Mouse (Mus musculus) limb, embryonic 14.5 days (tissue): ENCODE results near the gene Csnk1g1. TPM values are rescaled to one million over a fixed set of nuclear protein-coding genes. Genes with fewer than 3 reads are reported as not detected.

Source experiments
- ATAC-seq: fragments of 200-750 bp; cut with Nextera tagmentation; 2 replicates; pipeline ENCODE4 v1.8.0; 2017; ENCODE audit warnings: low read depth, moderate number of reproducible peaks, moderate TSS enrichment; ENCODE audit not compliant: low FRiP score
- DNase-seq: peaks from one replicate; pipeline ENCODE4 v3.0.0-alpha.2; 2015; ENCODE audit warnings: low spot score
- H3K27ac ChIP-seq: fragments of 300-500 bp; sonication (generic); replicated peaks from 2 replicates; pipeline ENCODE4 v1.5.1; 2014; ENCODE audit warnings: low read depth, mild to moderate bottlenecking, low read length, moderate library complexity, mixed read lengths
- H3K27me3 ChIP-seq: fragments of 300-500 bp; sonication (generic); 2 replicates; pipeline ENCODE4 v1.6.1; 2014; ENCODE audit warnings: low read length, mixed read lengths; ENCODE audit not compliant: control insufficient read depth, insufficient read depth
- H3K36me3 ChIP-seq: fragments of 300-500 bp; sonication (generic); 2 replicates; pipeline ENCODE4 v1.6.1; 2014; ENCODE audit warnings: mild to moderate bottlenecking, low read length, moderate library complexity, mixed read lengths; ENCODE audit not compliant: control insufficient read depth, insufficient read depth
- H3K4me1 ChIP-seq: fragments of 300-500 bp; sonication (generic); 2 replicates; pipeline ENCODE4 v1.6.1; 2014; ENCODE audit warnings: antibody characterized with exemption, low read length, mixed read lengths; ENCODE audit not compliant: control insufficient read depth, insufficient read depth
- H3K4me2 ChIP-seq: fragments of 300-500 bp; sonication (generic); replicated peaks from 2 replicates; pipeline ENCODE4 v1.6.1; 2014; ENCODE audit warnings: low read depth, mild to moderate bottlenecking, low read length, moderate library complexity; ENCODE audit not compliant: severe bottlenecking
- H3K4me3 ChIP-seq: fragments of 300-500 bp; sonication (generic); replicated peaks from 2 replicates; pipeline ENCODE4 v1.5.1; 2014; ENCODE audit warnings: low read length
- H3K9ac ChIP-seq: fragments of 300-500 bp; sonication (generic); 2 replicates; pipeline ENCODE4 v1.6.1; 2014; ENCODE audit warnings: mild to moderate bottlenecking, low read depth, low read length, moderate library complexity; ENCODE audit not compliant: severe bottlenecking
- H3K9me3 ChIP-seq: fragments of 300-500 bp; sonication (generic); 2 replicates; pipeline ENCODE4 v1.6.1; 2016; ENCODE audit warnings: low read length; ENCODE audit not compliant: control insufficient read depth
- POLR2A ChIP-seq: fragments of 200-500 bp; IDR thresholded peaks from 2 replicates; pipeline ENCODE4 v1.8.0; 2012; ENCODE audit warnings: inconsistent platforms, mild to moderate bottlenecking, moderate library complexity, borderline replicate concordance; ENCODE audit not compliant: insufficient read depth, insufficient read length; ENCODE audit errors: extremely low read depth
- WGBS: fragments of 180-500 bp; shearing (Covaris S2); extraction: QIAGEN DNeasy Blood & Tissue Kit; methylation state at CpG from one replicate; pipeline ENCODE4 v1.1.7; 2014; 5-methylcytosine and 5-hydroxymethylcytosine counted together
- polyA plus RNA-seq, 2 experiments: library from polyadenylated mRNA; depleted of rRNA in 1 of 2; stranded (reverse) in 1 of 2; unstranded in 1 of 2; fragments of >200 nt; fragmentation: Nextera tagmentation in 1 of 2; extraction: Ambion mirVana in 1 of 2; gene quantifications; 2 replicates each; pipeline versions ENCODE4 v1.2.1 to v1.2.3; 2012 to 2014

The Csnk1g1 gene
- polyA plus RNA-seq, 2 experiments, result 12.9 to 19.4 TPM

- no peak overlapping the region for H3K27ac ChIP-seq
- WGBS, result 2% methylated on average over 5 of the region's 5 CpGs
- peaks cover 26% of the 10 kb centered on the region for H3K36me3 ChIP-seq
Observed at GRCm38 (mm10) chr9:65891126-65891525, 17.6 kb upstream of the Csnk1g1 start.

DNA sequence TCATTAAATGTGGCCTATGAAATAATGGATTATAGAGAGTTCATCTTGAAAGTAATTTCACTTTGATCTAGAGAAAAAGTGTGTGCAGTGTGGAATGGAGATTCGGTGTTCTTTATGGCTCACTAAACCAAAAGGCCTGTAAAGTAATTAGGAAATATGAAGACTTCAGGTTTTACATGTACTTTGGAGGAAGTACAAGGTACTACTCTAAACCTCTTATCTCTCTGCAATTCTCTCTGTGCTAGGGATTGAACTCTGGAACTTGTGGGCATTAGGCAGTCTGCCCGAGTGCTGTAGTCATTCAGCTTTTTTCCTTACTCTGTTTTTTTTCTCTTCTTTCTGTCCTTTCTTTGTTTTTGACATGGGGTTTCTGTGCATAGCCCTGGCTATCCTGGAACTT lies 11.7 kb upstream of the Csnk1g1 start:
- Histone ChIP-seq H3K27me3 (no peaks in the 10 kb centered on the region), H3K4me3 (no peak overlapping the region), H3K27ac (no peak overlapping the region), H3K4me1 (no peaks in the 10 kb centered on the region), H3K4me2 (no peak overlapping the region), H3K9ac (no peak overlapping the region), H3K36me3 (peaks cover 53% of the 10 kb centered on the region), H3K9me3 (no peaks in the 10 kb centered on the region)
- TF ChIP-seq POLR2A, result no peak
- ATAC-seq, result no peak
- no peak for DNase-seq
- 87% methylated on average over 2 of the region's 2 CpGs for WGBS

More at GRCm38 (mm10) chr9:65891126-65891525, 17.6 kb upstream of the Csnk1g1 start:
- H3K9ac ChIP-seq, result peak overlapping the region; percentile 62
- H3K4me2 ChIP-seq, result peak overlapping the region; percentile 75
- H3K9me3 ChIP-seq, result no peaks in the 10 kb centered on the region
- ATAC-seq (no peak), DNase-seq (no peak)
- no peaks in the 10 kb centered on the region for H3K27me3 ChIP-seq
- H3K4me1 ChIP-seq, result peaks cover 5% of the 10 kb centered on the region; the same call in 1 of the 2 replicates
- no peak for TF ChIP-seq POLR2A
- peak overlapping the region; percentile 49 for H3K4me3 ChIP-seq

DNA sequence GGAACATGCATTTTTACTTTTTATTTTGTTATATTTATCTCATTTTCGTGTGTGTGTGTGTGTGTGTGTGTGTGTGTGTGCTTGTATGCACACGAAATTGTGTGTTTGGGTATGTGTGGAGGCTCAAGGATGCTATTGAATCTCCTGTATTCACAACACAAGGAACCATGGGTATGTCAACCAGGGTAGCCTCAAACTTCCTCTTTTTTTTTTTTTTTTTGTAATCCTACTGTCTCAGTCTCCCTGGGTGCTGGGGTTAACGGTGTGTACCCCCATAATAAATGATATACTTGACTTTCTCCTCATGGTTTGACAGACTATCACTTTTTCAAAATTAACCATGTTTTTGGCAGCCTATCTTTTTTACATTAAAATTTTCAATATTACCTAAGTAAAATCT lies 5.8 kb upstream of the Csnk1g1 start:
- WGBS, result 93% methylated on average over 3 of the region's 3 CpGs
- H3K27me3 ChIP-seq, result no peaks in the 10 kb centered on the region
- H3K27ac ChIP-seq, result no peak overlapping the region
- no peak overlapping the region for H3K9ac ChIP-seq
- peaks cover 35% of the 10 kb centered on the region for H3K36me3 ChIP-seq
- peaks cover 4% of the 10 kb centered on the region; the same call in 1 of the 2 replicates for H3K4me1 ChIP-seq
- H3K4me3 ChIP-seq, result no peak overlapping the region
- H3K4me2 ChIP-seq, result no peak overlapping the region
- TF ChIP-seq POLR2A, result no peak
- no peaks in the 10 kb centered on the region for H3K9me3 ChIP-seq
- DNase-seq, result no peak
- ATAC-seq, result no peak

GRCm38 (mm10) chr9:65903419-65903818 lies 5.3 kb upstream of the Csnk1g1 start:
- Histone ChIP-seq H3K4me1 (peaks cover 6% of the 10 kb centered on the region; the same call in 1 of the 2 replicates), H3K27ac (no peak overlapping the region), H3K4me2 (no peak overlapping the region), H3K36me3 (peaks cover 34% of the 10 kb centered on the region), H3K9ac (no peak overlapping the region), H3K4me3 (no peak overlapping the region), H3K27me3 (no peaks in the 10 kb centered on the region), H3K9me3 (no peaks in the 10 kb centered on the region)
- no peak for TF ChIP-seq POLR2A
- DNase-seq (no peak), ATAC-seq (no peak)

DNA sequence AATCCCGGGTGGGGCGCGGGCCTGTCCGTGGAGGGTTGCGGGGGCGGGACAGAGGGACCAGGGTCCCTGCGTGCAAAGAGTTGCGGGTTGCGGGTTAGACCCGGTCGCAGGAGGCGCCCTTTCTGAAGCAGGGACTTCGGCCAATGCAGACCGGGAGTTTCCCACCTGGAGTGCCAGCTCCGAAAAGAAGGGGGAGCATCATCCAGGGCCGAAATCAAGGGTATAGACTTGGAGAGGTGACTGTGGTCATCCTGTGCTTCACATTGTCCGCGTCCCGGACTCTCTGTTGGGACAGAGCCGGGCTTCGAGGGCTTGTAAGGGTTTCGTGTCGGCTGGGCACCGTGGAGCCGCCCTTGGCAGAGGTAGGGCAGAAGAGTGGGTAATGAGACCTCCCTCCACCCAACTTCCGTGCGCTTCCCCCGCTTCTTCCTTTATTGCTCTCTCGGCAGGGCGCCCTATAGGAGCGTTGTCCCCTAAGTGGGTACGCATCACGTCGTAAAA lies 627 bp downstream of the Csnk1g1 start:
- Histone ChIP-seq H3K4me1 (peaks cover 9% of the 10 kb centered on the region), H3K9me3 (no peaks in the 10 kb centered on the region), H3K36me3 (0 out of 2 replicates have a peak, but pooled peaks cover 9% of the 10 kb centered on the region), H3K27me3 (no peaks in the 10 kb centered on the region), H3K27ac (peak overlapping the region; percentile 91), H3K4me3 (peak overlapping the region; percentile 80), H3K9ac (peak overlapping the region; percentile 78), H3K4me2 (peak overlapping the region; percentile 70)
- DNase-seq (no peak), ATAC-seq (peak; percentile 31)
- WGBS, result 0% methylated on average over 32 of the region's 34 CpGs
- no peak for TF ChIP-seq POLR2A
